Mouse (Mus musculus) MEL (cell line): ENCODE measurements around the gene Arhgef2.
A peak's percentile ranks its signal among the peaks of the same experiment; 100 is the strongest.

Experiments
- BHLHE40 ChIP-seq: IDR thresholded peaks from 2 replicates; pipeline ENCODE4 v1.6.1; 2012; ENCODE audit warnings: low read depth, mild to moderate bottlenecking, inconsistent platforms, low read length, improper control_type of control experiment, borderline replicate concordance
- CTCF ChIP-seq, 3 experiments: IDR thresholded peaks in 2 of 3; conservative IDR thresholded peaks in 1 of 3; 2 replicates each; pipeline ENCODE4 v1.5.1; 2011 to 2012; ENCODE audit warnings: low read length in 3 of 3, low read depth in 2 of 3, mild to moderate bottlenecking in 2 of 3, improper control_type of control experiment in 1 of 3, inconsistent platforms in 1 of 3, mixed read lengths in 1 of 3, moderate library complexity in 1 of 3; ENCODE audit not compliant: control insufficient read depth in 1 of 3, insufficient read depth in 1 of 3, poor library complexity in 1 of 3, severe bottlenecking in 1 of 3
- ELF1 ChIP-seq: IDR thresholded peaks from 2 replicates; pipeline ENCODE4 v1.6.1; 2014; ENCODE audit warnings: low read depth, mild to moderate bottlenecking, inconsistent platforms, low read length, improper control_type of control experiment, moderate library complexity
- ETS1 ChIP-seq: IDR thresholded peaks from 2 replicates; pipeline ENCODE4 v1.6.1; 2012; ENCODE audit warnings: low read depth, mild to moderate bottlenecking, inconsistent platforms, low read length, improper control_type of control experiment, moderate library complexity
- MAFK ChIP-seq: IDR thresholded peaks from 2 replicates; pipeline ENCODE4 v1.6.1; 2011; ENCODE audit warnings: low read depth, mild to moderate bottlenecking, low read length, improper control_type of control experiment, borderline replicate concordance
- MEF2A ChIP-seq: IDR thresholded peaks from 2 replicates; pipeline ENCODE4 v1.6.1; 2014; ENCODE audit warnings: low read depth, mild to moderate bottlenecking, inconsistent platforms, low read length, improper control_type of control experiment; ENCODE audit not compliant: poor library complexity, insufficient replicate concordance, severe bottlenecking; ENCODE audit errors: extremely low read depth
- NELFE ChIP-seq: IDR thresholded peaks from 2 replicates; pipeline ENCODE4 v1.6.1; 2011; ENCODE audit warnings: low read depth, low read length, improper control_type of control experiment
- POLR2A ChIP-seq, 2 experiments: IDR thresholded peaks; 2 replicates each; pipeline ENCODE4 v1.6.1; 2011 to 2012; ENCODE audit warnings: low read length in 2 of 2, mild to moderate bottlenecking in 2 of 2, control low read depth in 1 of 2, improper control_type of control experiment in 1 of 2, low read depth in 1 of 2, moderate library complexity in 1 of 2; ENCODE audit not compliant: control insufficient read depth in 1 of 2, insufficient read depth in 1 of 2, poor library complexity in 1 of 2
- RAD21 ChIP-seq: IDR thresholded peaks from 2 replicates; pipeline ENCODE4 v1.6.1; 2011; ENCODE audit warnings: mild to moderate bottlenecking, low read depth, low read length, improper control_type of control experiment
- RCOR1 ChIP-seq: IDR thresholded peaks from 2 replicates; pipeline ENCODE4 v1.6.1; 2012; ENCODE audit warnings: low read depth, mild to moderate bottlenecking, inconsistent platforms, low read length, improper control_type of control experiment
- SIN3A ChIP-seq: IDR thresholded peaks from 2 replicates; pipeline ENCODE4 v1.6.1; 2012; ENCODE audit warnings: low read length, improper control_type of control experiment, inconsistent platforms
- TAL1 ChIP-seq: IDR thresholded peaks from 2 replicates; pipeline ENCODE4 v1.6.1; 2012; ENCODE audit warnings: mild to moderate bottlenecking, inconsistent platforms, low read length, moderate library complexity, mixed read lengths

GRCm38 (mm10) chr3:88695545-88695944, 89.8 kb downstream of the Arhgef2 start:
- TF ChIP-seq ETS1 (no peak), CTCF (IDR thresholded peaks at IDR 0.05 in 2 of 3, conservative IDR thresholded peaks at IDR 0.05 in 1 of 3; ENCODE audit: control insufficient read depth in 1 of 3, insufficient read depth in 1 of 3, low read depth in 2 of 3, low read length in 3 of 3, poor library complexity in 1 of 3, severe bottlenecking in 1 of 3) (peak in 1 of 3 experiments; percentile 17; a peak in 1 of 6 replicates), BHLHE40 (no peak), MEF2A (no peak), POLR2A (IDR thresholded peaks at IDR 0.05; ENCODE audit: control insufficient read depth in 1 of 2, insufficient read depth in 1 of 2, low read depth in 1 of 2, low read length in 2 of 2, poor library complexity in 1 of 2) (no peak), TAL1 (no peak), NELFE (no peak), MAFK (no peak), SIN3A (no peak), ELF1 (no peak), RAD21 (no peak; the same call in none of the 2 replicates), RCOR1 (no peak)
